Mouse (Mus musculus): ENCODE data around the gene Suco. TPM values are rescaled to one million over a fixed set of nuclear protein-coding genes. Genes with fewer than 3 reads are reported as not detected.

Gene Suco
- polyA plus RNA-seq (2015; fragmentation: Nextera tagmentation; extraction: Ambion mirVana): 10.6 and 13.8 TPM in 2 replicates

DNA sequence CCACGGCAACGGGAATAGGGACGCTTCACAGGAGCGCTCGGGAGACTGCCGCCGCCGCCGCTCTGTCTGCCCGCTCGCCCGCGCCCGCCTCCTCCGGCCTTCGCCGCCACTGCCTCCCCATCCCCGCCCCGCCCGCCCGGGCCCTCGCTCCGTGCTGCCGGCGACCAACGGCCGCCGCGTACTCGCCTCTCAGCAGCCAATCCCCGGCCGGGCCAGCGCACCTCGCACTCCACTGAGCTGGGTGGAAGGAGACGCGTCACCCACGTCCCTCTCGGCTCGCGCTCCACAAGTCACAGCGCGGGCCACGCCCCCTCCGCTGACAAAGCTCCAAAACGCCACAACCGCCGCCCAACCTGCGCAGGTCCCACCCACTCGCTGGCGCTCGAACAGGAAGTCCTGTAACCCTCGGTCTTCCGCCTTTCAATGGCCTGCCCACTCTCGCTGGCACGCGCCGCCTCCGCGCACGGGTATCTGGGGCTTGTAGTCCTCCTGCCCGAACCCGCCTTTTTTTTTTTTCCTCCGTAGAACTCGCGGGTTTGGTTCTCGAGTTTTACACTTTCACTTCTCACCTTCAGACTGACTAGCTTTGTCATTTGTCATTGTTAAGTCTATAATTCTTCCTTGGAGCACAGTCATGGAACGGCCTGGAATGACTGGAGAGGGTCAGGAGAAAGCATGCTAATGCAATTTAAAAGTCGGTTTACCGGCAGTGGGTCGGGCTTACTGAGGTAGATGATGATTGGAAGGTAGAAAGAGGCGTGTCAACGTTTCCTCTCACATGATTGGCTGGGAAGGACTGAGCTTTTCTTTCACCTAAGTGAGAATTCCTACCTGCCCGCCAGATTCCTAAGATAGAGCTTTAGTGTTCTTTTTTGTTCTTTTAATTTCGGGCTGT lies at the start of gene Suco:
Gene Suco, minus strand, starts transcription at position 130 of the 895 bp plus-strand sequence.
- Histone ChIP-seq H3K27ac (ENCODE audit: low read length) (peak within 1 kb of the TSS; percentile 98), H3K4me2 (ENCODE audit: low read depth, low read length) (peak within 1 kb of the TSS; percentile 67), H3K4me1 (ENCODE audit: control insufficient read depth, insufficient read depth, low read length) (peaks cover 6% of the 10 kb centered on the region), H3K9ac (ENCODE audit: low read depth, low read length) (peak within 1 kb of the TSS; percentile 92), H3K4me3 (ENCODE audit: low read length) (peak within 1 kb of the TSS; percentile 90), H3K9me3 (ENCODE audit: control insufficient read depth, low read length) (no peaks in the 10 kb centered on the region), H3K27me3 (replicated peaks; ENCODE audit: control insufficient read depth, insufficient read depth, low read length) (no peaks in the 10 kb centered on the region), H3K36me3 (ENCODE audit: control insufficient read depth, insufficient read depth, low read length) (no peaks in the 10 kb centered on the region)
- under 1% methylated on average over 74 of the region's 74 CpGs for whole genome bisulfite sequencing
- ATAC-seq: peak; percentile 99

DNA sequence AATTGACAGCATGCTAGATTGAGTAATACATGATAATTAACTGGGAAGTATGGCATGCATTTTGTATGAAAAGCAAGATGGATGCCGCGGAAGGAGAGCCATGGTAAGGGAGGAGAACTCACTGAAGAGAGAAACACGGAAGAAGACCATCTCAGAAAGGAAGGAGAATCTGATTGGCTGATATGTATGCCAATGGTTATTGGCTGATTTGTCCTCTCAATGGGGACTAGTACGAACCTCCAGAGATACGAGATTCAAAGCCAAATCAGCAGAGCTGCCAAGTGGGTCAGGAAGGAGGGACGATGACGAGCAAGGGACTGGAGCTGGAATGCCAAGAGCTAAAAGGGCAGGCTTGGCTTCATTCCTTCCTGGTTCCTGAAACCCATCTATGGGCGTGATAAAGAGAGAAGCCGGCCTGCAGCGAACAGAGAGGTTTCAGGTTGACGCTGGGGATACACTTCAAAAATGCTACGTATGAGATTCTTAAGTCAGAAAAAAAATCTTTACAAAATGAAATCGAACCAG lies 48.9 kb upstream of the Suco start:
- Histone ChIP-seq H3K27me3 (replicated peaks; ENCODE audit: control insufficient read depth, insufficient read depth, low read length) (no peaks in the 10 kb centered on the region), H3K27ac (ENCODE audit: low read length) (no peak overlapping the region), H3K4me3 (ENCODE audit: low read length) (no peak overlapping the region), H3K4me2 (ENCODE audit: low read depth, low read length) (no peak overlapping the region), H3K4me1 (ENCODE audit: control insufficient read depth, insufficient read depth, low read length) (no peaks in the 10 kb centered on the region), H3K9ac (ENCODE audit: low read depth, low read length) (no peak overlapping the region), H3K9me3 (ENCODE audit: control insufficient read depth, low read length) (no peaks in the 10 kb centered on the region), H3K36me3 (ENCODE audit: control insufficient read depth, insufficient read depth, low read length) (no peaks in the 10 kb centered on the region)
- 83% methylated on average over 13 of the region's 13 CpGs for WGBS
- no peak for ATAC-seq

DNA sequence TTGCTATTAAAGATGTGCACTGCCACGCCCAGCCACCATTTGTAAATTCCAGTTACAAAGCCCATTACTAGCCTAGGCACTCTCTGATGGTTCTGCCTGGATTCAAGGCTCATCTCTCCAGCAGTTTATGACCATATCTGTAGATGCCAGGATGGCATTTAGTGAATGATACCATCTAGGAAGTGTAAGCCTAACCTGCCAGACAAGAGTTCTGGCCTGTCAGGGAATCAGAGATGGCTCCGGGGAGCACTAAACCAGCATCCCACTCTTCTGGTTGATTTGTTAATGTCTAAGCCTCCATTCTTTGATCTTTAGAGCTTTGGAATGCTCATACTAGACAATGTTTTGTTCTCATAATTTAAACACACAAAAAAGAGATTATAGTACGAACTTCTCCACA lies 47.8 kb upstream of the Suco start:
- no peak for ATAC-seq
- H3K9me3 ChIP-seq (ENCODE audit: control insufficient read depth, low read length): no peaks in the 10 kb centered on the region
- no peak overlapping the region for H3K4me2 ChIP-seq (ENCODE audit: low read depth, low read length)
- no peaks in the 10 kb centered on the region for H3K4me1 ChIP-seq (ENCODE audit: control insufficient read depth, insufficient read depth, low read length)
- no peak overlapping the region for H3K27ac ChIP-seq (ENCODE audit: low read length)
- 65% methylated on average over 3 of the region's 3 CpGs for WGBS
- H3K27me3 ChIP-seq (replicated peaks; ENCODE audit: control insufficient read depth, insufficient read depth, low read length): no peaks in the 10 kb centered on the region
- no peaks in the 10 kb centered on the region for H3K36me3 ChIP-seq (ENCODE audit: control insufficient read depth, insufficient read depth, low read length)
- H3K9ac ChIP-seq (ENCODE audit: low read depth, low read length): no peak overlapping the region
- H3K4me3 ChIP-seq (ENCODE audit: low read length): no peak overlapping the region

DNA sequence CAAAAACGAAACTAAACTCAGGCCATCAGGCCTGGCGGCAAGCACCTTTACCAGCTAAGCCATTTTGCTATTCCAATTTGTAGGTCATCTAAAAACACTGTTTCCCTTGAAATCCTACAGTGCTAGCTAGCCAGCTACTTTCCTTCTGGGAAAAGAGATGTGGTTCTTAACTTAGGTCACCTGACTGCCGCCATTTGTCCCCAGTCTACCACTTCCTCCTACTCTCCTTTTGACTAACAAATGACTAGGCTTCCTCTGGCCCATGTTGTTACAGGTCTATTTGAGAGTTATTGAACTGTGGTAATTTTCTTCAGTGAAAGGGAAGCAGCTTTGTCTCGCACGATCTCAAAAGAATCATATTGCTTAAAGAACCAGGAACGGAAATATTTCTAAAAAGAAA lies 45.4 kb upstream of the Suco start:
- H3K9me3 ChIP-seq (ENCODE audit: control insufficient read depth, low read length): no peaks in the 10 kb centered on the region
- ATAC-seq: no peak
- H3K27me3 ChIP-seq (replicated peaks; ENCODE audit: control insufficient read depth, insufficient read depth, low read length): no peaks in the 10 kb centered on the region
- H3K4me1 ChIP-seq (ENCODE audit: control insufficient read depth, insufficient read depth, low read length): no peaks in the 10 kb centered on the region
- H3K4me3 ChIP-seq (ENCODE audit: low read length): no peak overlapping the region
- no peak overlapping the region for H3K9ac ChIP-seq (ENCODE audit: low read depth, low read length)
- H3K36me3 ChIP-seq (ENCODE audit: control insufficient read depth, insufficient read depth, low read length): no peaks in the 10 kb centered on the region
- H3K27ac ChIP-seq (ENCODE audit: low read length): no peak overlapping the region
- H3K4me2 ChIP-seq (ENCODE audit: low read depth, low read length): no peak overlapping the region
- WGBS: 88% methylated on average over 6 of the region's 6 CpGs

DNA sequence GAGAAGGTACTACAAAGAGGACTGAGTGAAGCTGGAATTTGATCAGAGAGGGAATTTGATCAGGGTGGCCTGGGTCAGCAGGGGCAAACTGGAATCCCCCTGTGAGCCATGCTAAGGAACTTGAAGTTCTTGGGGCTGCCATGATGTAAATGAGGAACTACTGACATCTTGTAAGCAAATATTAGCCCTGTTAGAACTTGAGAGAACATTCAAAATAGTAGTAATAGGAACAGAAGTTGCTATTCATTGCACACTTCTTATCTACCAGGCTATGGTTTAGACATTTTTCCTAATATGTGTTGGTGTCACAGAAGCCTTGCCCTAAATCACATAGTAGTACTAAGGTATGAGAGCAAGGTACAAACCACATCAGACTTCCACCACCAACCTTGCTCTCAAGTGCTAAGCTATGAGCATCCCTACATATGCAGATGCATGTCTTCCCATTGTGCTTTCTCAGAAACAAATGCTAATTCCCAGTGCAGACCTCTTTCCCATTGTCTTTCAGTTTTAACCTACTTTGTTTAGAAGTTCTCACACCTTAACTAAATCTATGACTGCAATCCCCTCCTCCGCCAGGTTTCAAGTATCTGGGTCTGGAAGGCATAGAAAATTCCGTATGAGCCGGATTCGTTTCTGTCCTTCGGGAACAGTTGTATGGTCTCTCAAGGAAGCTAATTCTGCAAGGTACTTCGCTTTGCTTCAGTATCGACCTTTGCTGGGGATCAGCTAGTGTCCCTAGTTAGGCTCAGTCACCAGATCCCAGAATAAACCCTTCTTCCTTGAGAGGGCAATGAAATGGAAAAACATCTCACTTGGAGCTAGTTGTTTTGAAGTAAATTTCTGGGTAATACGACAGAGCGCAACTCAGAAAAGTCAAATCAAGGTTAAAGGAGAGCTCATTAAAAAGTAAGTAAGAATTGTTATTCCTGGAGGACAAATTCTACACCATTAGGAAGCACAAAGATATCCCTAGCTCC lies 44.3 kb upstream of the Suco start:
- Histone ChIP-seq H3K4me3 (ENCODE audit: low read length) (no peak overlapping the region), H3K27me3 (replicated peaks; ENCODE audit: control insufficient read depth, insufficient read depth, low read length) (no peaks in the 10 kb centered on the region), H3K36me3 (ENCODE audit: control insufficient read depth, insufficient read depth, low read length) (no peaks in the 10 kb centered on the region), H3K27ac (ENCODE audit: low read length) (no peak overlapping the region), H3K4me1 (ENCODE audit: control insufficient read depth, insufficient read depth, low read length) (no peaks in the 10 kb centered on the region), H3K9me3 (ENCODE audit: control insufficient read depth, low read length) (no peaks in the 10 kb centered on the region), H3K9ac (ENCODE audit: low read depth, low read length) (no peak overlapping the region), H3K4me2 (ENCODE audit: low read depth, low read length) (no peak overlapping the region)
- WGBS: 88% methylated on average over 9 of the region's 9 CpGs
- no peak for ATAC-seq

DNA sequence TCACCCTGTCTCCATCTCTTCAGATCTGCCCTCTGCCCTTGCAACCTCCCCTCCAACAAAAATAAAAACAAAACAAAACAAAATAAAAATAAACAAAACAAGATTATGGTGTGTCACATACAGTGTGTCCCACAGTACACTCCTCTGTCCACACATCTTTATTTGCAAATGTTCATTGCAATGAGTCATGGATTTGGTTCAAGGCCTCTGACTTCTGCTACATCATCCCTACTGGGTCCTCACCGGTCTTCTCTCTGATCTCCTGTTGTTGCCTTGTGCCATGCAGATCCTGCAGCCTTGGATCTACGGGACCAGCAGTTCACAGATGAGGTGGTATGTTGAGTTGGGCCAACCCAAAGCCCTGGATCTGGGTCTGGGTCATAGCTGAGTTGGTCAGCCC lies 43.1 kb upstream of the Suco start:
- Histone ChIP-seq H3K9me3 (ENCODE audit: control insufficient read depth, low read length) (no peaks in the 10 kb centered on the region), H3K4me2 (ENCODE audit: low read depth, low read length) (no peak overlapping the region), H3K9ac (ENCODE audit: low read depth, low read length) (no peak overlapping the region), H3K4me1 (ENCODE audit: control insufficient read depth, insufficient read depth, low read length) (no peaks in the 10 kb centered on the region), H3K27me3 (replicated peaks; ENCODE audit: control insufficient read depth, insufficient read depth, low read length) (no peaks in the 10 kb centered on the region), H3K4me3 (ENCODE audit: low read length) (no peak overlapping the region), H3K27ac (ENCODE audit: low read length) (no peak overlapping the region), H3K36me3 (ENCODE audit: control insufficient read depth, insufficient read depth, low read length) (no peaks in the 10 kb centered on the region)
- no peak for ATAC-seq
- 95% methylated on average over 2 of the region's 2 CpGs for WGBS

DNA sequence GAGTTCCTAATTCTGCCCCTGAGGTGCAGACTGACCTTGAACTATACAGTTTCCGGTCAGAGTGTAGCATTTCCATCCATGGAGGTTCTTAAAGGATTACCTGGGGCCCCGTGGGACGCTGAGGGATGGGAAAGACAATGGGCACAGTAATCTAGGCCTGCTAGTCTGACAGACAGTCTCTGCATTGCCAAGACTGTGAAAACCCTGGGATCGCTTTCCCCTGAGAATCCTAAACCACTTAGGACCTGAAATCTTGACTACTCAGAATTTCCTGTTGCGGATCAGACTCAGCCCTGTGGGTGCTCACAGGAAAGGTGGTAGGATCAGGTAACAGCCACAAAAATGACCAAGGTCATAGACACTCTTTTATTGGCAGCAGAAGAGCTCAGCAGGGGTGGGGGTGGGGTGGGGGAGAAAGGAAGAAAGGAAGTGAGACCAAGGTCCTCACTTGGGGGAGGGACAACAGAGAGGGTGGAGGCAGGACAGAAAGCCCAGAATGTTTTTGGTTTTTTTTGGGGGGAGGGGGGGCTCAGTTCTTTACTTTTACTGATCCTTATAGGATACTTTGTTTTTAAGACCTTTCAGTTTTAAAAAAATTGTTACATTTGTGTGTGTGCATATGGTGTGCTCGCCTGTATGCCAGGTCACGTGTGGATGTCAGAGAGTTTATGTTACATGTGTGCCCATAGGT lies 42.3 kb upstream of the Suco start:
- H3K4me2 ChIP-seq (ENCODE audit: low read depth, low read length): no peak overlapping the region
- H3K4me1 ChIP-seq (ENCODE audit: control insufficient read depth, insufficient read depth, low read length): no peaks in the 10 kb centered on the region
- no peak for ATAC-seq
- WGBS: 63% methylated on average over 7 of the region's 7 CpGs
- H3K4me3 ChIP-seq (ENCODE audit: low read length): no peak overlapping the region
- no peaks in the 10 kb centered on the region for H3K27me3 ChIP-seq (replicated peaks; ENCODE audit: control insufficient read depth, insufficient read depth, low read length)
- H3K9ac ChIP-seq (ENCODE audit: low read depth, low read length): no peak overlapping the region
- no peaks in the 10 kb centered on the region for H3K36me3 ChIP-seq (ENCODE audit: control insufficient read depth, insufficient read depth, low read length)
- H3K27ac ChIP-seq (ENCODE audit: low read length): no peak overlapping the region
- H3K9me3 ChIP-seq (ENCODE audit: control insufficient read depth, low read length): no peaks in the 10 kb centered on the region

DNA sequence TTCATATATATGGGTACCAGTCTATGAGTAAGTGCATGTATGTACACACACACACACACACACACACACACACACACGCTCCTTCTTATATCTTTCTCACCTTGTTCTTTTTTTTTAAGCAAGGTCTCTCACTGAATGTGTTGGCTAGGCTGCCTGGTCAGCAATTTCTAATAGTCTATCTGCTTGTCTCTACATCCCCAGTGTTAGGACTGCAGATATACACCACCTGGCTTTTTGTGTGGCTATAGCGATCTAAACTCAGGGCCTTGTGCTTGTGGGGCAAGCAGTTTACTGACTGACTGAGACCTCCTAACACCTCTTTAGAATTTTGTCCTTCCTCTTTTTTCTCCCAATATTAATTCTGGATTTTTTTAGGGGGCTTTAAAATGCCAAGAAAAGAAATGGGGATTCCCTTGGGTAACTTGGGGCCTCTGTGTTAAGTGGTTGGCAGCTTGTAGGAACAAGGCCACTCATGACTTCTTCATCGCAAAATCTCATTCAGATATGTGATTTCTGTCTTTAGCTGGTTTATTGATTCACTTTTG lies 41.5 kb upstream of the Suco start:
- 71% methylated on average over 3 of the region's 3 CpGs for WGBS
- no peak for ATAC-seq

More for the DNA sequence above, 41.5 kb upstream of the Suco start:
- Histone ChIP-seq H3K27me3 (replicated peaks; ENCODE audit: control insufficient read depth, insufficient read depth, low read length) (no peaks in the 10 kb centered on the region), H3K4me2 (ENCODE audit: low read depth, low read length) (no peak overlapping the region), H3K4me1 (ENCODE audit: control insufficient read depth, insufficient read depth, low read length) (no peaks in the 10 kb centered on the region), H3K27ac (ENCODE audit: low read length) (no peak overlapping the region), H3K36me3 (ENCODE audit: control insufficient read depth, insufficient read depth, low read length) (no peaks in the 10 kb centered on the region), H3K4me3 (ENCODE audit: low read length) (no peak overlapping the region), H3K9ac (ENCODE audit: low read depth, low read length) (no peak overlapping the region), H3K9me3 (ENCODE audit: control insufficient read depth, low read length) (no peaks in the 10 kb centered on the region)
